Mouse (Mus musculus): ENCODE data around the gene Kif9.
A peak's percentile ranks its signal among the peaks of the same experiment; 100 is the strongest.

Kif9 gene

DNA sequence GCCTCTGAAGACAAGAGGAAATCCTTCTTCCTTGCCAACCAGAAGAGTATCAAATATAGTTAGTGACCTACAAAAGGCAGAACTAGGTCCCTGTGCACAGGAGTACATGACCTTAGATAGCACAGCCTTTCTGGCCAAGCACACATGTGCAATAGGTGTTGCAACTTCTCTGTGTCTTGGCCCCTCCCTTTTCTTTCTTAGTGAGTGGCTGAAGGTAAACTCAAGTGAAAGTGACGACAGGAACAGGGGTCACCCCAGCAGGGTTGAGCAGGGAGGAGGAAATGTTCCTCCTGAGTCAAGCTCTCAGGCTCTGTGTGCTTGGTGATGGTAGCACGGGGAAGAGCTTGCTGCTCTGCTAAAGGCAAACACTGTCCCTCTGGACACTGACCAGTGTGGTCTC, 49.0 kb downstream of the Kif9 start:
- no peak for DNase-seq (ENCODE audit: low read depth, low spot score)

- DNase-seq (ENCODE audit: low read depth, low spot score), result peak; percentile 6
Measured at GRCm38 (mm10) chr9:110529002-110529737, 52.4 kb downstream of the Kif9 start.

DNA sequence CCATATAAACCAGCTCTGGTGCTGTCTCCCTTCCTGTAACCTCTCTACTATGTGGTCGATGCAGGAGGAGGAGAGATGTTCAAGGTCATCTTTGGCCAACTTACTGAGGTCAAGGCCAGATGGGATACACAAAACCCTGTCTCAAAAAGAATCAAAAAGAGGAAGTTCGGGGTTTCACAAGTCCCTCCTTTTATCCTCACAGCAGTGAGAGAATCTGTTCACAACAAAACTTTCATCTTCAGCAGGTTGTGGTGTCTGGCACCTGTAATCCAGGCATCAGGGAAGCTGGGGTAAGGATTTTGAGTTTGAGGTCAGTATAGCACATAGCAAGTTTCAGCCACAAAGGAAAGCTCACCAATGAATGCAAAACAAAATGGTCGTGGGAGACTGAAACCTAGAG, 53.9 kb downstream of the Kif9 start:
- DNase-seq (ENCODE audit: low read depth, low spot score), result no peak

DNA sequence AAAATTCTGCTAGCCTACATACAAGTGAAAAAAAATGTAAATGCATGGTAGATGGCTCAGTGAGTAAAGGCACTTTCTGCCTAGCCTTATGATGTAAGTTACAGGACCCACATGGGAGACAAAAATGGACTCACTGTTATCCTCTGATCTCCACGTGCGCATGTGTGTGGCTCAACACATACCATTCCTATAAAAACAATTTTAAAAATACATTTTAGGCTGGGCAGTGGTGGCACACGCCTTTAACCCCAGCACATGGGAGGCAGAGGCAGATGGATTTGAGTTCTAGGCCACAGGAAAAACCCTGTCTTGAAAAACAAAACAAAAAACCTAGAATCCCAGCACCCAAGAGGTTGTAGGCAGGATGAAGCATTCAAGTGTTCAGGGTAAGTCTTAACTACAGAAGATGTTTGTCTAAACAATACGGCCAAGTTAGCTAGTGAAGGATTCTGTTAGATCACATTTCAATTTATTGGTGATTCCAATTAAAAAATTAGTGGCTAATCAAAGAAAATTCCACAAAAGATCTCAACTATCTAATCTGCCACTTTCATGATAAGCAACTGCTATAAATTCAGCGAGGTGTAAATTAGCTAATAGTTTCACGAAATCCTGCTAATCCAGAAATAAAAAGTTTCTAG, 54.5 kb downstream of the Kif9 start:
- peak; percentile 15 for DNase-seq (ENCODE audit: low read depth, low spot score)

DNA sequence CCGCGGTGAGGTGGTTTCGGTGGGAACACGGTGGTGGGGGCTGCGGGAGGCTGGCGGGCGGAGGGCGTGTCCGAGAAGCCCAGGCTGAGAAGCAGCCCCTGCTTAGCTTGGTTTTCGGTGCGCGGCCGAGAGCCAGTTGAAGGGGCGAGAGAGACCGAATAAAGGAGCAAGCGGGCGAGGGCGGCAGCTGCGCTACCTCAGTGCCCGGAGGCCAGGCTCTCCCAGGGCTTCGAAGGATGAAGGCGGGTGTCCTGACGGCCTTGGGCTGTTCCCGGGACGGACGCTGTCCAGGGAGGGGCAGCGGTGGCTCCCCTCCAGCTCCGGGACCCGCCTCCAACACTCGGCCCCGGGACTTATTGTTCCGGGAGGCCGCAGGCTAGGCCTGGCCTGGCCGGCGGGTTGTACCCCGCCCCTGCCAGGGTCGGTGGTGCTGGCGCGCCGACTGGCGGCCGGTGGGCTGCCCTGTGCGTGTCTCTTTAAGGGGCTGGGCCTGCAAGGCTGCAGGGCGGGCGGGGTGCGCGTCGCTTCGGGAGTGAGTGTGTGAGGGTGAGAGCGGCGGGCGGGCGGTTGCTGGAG, 55.2 kb downstream of the Kif9 start:
- DNase-seq (ENCODE audit: low read depth, low spot score), result peak; percentile 97

DNA sequence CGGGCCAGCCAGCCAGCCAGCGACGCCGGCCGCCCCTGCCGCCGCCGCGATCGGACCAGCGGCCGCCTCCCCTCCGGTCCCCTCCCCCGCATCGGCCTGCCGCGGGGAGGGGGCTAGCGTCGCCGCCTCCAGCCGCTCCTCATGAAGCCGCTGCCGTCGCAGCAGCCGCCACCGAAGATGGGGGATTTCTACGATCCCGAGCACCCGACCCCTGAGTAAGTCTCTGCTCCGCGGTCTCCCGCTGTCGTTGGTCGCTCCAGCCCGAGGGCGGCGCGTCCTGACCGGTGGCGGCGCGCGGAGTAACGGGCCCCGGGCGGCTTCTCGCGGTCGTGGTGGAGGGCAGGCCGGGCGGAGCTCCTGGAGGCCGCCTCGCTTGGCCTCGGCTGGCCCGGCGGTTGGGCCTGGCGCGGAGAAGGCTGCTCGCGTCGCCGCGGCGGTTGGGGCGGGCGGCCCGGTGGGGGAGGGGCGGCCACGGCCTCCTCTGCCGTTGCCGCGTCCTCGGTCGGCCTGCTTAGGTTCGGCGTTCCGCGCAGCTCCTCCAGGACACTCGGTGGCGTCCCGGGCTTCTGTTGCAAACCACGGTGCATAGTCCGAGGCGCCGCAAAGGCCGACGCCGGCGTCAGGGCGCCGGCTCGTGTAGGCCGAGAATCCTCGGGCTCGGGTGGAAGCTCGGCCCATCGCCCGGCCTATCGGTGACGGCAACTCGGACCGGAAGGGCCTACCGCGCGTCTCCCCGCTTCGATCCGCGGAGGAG, 56.0 kb downstream of the Kif9 start, which contains the start of gene Setd2:
Gene Setd2 (plus strand): TSS at position 60 of the 754 bp plus-strand sequence.
- DNase-seq (ENCODE audit: low read depth, low spot score), result peak; percentile 56

DNA sequence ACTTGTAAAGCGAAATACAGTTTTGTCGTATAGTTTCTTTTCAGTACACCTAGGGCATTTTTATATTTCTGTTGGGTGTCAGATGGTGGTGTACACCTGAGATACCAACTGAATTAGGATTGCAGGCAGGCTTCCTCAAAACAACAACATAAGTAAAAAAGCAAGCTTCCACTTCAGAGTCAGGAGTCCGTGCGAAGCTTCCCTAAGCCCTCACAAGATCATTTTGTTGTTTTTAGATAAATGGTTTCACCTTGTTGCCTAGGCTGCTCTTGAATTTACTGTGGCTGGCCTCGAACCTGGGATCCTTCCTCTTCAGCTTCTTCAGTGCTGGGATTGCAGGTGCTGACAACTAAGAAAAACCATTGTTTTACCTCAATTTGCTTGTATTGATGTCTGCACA, 56.9 kb downstream of the Kif9 start:
- DNase-seq (ENCODE audit: low read depth, low spot score), result no peak

GRCm38 (mm10) chr9:110535114-110535513, 58.4 kb downstream of the Kif9 start:
- no peak for DNase-seq (ENCODE audit: low read depth, low spot score)

DNA sequence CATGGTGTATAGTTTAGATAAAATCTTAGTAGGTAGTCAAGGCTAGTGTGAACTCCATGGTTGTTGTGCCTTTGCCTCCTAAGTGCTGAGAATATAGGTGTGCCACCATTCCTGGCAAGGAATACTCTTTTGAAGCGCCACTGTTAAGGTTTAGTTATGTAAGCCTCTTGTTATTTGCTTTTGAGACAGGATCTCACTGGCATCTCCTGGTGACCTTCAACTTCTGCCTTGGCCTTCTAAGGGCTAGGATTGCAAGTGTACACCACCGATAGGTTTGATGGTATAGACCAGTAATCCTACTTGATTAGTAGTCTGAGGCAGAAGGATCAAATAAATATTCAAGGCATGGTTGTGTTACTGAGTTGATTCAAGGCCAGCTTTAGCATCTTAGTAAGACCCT, 59.9 kb downstream of the Kif9 start:
- DNase-seq (ENCODE audit: low read depth, low spot score), result no peak

- DNase-seq (ENCODE audit: low read depth, low spot score), result no peak
Measured at GRCm38 (mm10) chr9:110538511-110538910, 61.8 kb downstream of the Kif9 start.

GRCm38 (mm10) chr9:110541988-110542387, 65.2 kb downstream of the Kif9 start:
- DNase-seq (ENCODE audit: low read depth, low spot score), result no peak

DNA sequence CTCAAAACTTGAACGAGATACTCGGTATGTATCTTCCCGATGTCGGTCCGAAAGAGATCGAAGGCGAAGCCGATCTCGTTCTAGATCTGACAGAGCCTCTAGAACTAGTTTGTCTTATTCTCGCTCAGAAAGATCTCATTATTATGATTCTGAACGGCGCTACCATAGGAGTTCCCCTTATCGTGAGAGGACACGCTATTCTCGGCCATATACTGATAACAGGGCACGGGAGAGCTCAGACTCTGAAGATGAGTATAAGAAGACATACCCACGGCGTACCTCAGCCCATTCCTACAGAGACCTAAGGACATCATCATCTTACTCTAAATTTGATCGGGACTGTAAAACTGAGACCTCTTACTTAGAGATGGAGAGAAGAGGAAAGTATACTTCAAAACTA, 71.5 kb downstream of the Kif9 start:
- DNase-seq (ENCODE audit: low read depth, low spot score), result no peak

GRCm38 (mm10) chr9:110568309-110568708, 91.6 kb downstream of the Kif9 start:
- no peak for DNase-seq (ENCODE audit: low read depth, low spot score)

Data from mesoderm, embryonic 11.5 days (tissue).